Mouse (Mus musculus): ENCODE measurements at regions not wholly inside any gene's neighbourhood (a gene's known extent, or its start where the extent isn't known, plus 50 kb on each side); places are given as distances from the start of the nearest gene placed in this dataset.
"Not testable (repeated sequence)": the region's sequence is repeated elsewhere in the genome, so short reads cannot be mapped to it uniquely, and the experiment has no call there.

DNA sequence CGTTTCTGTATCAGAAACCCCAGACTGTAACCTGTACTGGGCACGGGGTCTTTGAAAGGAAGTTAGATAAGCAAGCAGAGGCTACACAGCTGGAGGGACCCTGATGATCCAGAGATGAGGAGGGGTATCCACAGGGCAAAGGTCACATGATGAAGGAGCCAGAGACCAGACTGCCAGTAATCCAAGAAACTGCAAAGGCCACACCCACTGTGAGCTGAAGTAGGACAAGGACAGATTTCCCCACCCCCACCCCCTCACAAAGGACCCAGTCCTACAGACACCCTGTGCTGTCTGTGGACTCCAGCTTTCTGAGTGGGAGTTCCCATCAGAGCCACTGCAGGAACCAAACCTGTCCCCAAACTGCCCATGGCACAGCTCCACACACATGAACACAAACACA, 124.9 kb upstream of the A430005L14Rik start:
- no peak for DNase-seq

DNA sequence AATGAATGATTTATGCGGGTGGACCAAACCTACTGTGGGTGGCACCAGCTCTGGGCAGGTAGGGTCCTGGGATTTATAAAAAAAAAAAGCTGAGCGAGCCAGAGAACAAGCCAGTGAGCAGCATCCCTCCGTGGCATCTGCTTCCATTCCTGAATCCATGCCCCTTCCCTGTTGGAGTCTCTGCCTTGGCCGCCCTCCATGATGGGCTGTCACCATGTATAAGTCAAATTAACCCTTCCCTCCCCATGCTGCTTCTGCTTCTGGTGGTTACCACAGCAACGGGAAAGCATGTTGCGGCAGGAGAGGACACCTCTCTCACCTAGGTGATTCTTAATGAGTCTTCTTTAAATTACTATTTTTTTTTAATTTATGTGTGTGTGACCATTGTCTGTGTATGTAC, 112.3 kb upstream of the A430005L14Rik start:
- DNase-seq = no peak

DNA sequence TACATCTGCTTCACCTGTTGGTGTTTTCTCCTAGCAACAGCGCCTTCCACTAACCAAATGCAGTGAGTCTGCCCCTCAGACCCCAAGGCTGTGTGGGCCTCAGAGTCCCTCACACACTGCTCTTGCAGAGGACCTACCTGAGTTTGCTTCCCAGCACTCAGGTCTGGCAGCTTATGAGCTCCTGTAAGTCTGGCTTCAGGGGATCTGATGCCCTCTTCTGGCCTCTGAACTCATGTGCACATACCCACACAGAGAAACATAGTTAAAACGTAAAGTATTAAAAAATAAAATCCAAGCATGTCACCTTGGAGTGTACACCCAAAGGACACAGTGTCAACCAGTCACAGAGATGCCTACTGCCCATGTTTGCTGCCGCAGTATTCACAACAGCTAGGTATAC, 108.8 kb upstream of the A430005L14Rik start:
- no peak for DNase-seq

DNA sequence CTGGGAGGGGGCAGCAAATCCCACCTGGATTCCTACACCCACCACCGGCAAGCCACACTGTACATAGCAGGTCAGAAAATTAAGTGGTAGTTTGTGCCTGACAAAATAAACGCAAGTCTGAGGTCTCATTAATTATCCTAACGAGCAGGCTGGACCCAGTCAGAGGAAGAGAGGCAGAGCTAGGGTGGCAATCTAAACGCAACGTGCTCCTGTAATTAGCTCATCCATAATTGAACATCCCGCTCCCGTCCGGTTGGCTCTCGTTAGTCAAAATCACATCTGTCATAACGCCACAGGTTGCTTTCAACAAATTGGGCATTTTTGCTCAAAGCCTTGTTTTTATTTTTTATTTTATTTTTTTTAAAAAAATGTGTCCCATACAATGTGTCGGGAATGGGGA, 106.9 kb upstream of the A430005L14Rik start:
- DNase-seq = no peak

DNA sequence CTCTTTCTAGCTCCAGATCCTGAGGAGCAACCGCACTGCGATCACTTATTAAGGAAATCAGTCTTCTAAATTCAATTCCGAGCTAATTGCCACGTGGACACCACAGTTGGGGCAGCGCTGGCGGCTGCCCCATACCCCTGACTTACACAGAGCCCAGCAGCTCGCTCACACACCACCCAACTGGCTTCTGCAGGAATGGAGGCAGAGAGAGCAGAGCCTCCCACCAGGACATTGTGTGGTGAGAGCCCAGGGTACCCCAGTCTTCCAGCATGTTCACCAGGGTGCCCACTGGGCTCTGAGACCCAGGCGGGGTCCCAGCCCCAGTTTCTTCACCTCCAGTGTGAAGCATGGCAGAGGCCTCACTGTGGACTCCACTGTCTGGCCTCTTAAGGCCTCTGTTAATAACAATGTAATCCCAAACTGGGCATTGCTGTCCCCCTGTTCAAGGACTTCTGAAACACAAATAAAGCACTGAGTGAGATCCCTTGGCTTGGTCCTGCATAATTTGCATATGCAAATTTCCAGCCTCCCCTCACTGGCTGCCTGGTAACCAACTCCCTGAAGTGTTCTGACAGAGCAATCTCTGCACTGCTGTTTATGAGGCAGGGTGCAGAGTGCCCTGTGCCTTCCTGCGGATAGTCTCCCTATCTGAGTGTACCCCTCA, 102.8 kb upstream of the A430005L14Rik start:
- no peak for DNase-seq

DNA sequence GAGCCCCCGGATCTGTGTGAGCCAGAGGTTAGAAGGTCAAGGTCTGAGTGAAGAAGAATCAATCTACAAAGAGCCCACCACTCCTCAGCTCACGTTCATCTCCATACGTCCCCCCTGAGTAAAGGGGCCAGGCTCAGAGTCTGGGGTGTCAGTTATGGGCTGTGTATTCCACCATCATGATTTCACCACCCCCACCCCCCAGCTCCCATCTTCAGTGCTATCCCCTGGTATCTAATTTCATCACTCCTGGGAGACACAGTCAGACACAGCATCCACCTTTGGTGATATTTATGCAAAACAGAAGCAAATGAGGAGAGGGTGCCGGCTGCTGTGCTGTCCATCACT, 102.3 kb upstream of the A430005L14Rik start:
- DNase-seq = no peak

DNA sequence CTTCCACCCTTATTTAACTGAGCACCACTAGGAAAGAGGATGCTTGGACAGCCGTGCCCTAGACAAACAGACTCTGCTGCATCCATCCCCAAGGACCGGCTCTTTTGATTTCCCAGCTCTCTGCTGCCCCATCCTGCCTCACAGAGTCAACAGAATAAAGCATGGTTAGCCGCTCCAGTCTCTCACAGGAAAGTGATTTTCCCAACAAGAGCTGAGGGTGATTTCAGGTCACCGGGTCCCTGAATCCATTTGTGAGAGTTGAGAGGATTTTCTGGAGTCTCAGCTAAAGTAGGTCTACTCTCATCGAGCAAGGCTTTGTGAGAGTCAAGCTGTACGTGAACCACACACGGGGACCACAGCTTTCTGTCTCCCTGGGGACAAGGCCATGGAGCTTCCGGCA, 95.6 kb upstream of the A430005L14Rik start:
- no peak for DNase-seq

DNA sequence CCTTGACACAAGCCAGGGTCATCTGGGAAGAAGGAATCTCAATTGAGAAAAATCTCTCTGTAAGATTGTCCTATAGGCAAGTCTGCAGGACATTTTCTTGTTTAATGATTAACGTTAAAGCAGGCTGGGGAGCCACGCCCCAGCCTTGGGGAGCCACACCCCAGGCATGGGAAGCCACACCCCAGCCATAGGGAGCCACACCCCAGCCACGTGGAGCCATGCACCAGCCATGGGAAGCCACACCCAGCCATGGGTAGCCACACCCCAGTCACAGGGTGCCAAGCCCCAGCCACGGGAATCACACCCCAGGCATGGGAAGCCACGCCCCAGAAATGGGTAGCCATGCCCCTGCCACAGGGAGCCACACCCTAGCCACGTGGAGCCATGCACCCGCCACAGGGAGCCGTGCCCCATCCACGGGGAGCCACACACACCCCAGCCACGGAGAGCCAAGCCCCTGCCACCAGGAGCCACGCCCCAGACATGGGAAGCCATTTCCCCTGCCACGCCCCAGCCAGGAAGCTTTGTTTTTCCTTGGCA, 94.8 kb upstream of the A430005L14Rik start:
- no peak for DNase-seq

DNA sequence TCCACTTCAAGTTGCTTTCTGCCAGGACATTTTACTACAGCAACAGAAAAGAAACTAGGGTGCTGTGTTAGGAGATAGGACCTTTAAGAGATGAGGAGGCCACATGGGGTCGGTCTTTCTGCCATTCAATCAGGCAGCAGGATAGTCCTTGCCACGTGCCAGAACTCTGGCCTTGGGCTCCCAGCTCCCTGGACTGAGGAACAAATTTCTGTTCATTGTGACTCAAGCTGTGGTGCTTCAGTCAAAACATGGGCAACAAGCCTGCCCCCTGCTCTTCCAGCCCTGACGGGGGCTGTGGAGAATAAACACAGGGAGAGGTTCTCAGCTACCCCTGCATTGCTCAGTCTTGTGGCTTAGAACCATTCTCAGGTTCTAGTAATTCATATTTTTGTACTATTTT, 84.7 kb upstream of the A430005L14Rik start:
- no peak for DNase-seq

DNA sequence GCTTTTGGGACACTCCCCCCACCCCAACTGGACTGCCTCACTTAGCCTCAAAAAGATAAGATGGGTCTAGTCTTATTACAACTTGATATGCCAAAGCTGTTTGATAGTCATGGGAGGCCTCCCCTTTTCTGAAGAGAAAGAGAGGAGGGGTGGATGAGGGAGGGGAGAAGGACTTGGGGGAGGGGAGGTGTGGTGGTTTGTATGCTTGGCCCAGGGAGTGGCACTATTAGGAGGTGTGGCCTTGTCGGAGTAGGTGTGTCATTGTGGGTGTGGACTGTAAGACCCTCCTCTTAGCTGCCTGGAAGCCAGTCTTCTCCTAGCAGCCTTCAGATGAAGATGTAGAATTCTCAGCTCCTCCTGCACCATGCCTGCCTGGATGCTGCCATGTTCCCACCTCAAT, 82.0 kb upstream of the A430005L14Rik start:
- DNase-seq = not testable (repeated sequence)

DNA sequence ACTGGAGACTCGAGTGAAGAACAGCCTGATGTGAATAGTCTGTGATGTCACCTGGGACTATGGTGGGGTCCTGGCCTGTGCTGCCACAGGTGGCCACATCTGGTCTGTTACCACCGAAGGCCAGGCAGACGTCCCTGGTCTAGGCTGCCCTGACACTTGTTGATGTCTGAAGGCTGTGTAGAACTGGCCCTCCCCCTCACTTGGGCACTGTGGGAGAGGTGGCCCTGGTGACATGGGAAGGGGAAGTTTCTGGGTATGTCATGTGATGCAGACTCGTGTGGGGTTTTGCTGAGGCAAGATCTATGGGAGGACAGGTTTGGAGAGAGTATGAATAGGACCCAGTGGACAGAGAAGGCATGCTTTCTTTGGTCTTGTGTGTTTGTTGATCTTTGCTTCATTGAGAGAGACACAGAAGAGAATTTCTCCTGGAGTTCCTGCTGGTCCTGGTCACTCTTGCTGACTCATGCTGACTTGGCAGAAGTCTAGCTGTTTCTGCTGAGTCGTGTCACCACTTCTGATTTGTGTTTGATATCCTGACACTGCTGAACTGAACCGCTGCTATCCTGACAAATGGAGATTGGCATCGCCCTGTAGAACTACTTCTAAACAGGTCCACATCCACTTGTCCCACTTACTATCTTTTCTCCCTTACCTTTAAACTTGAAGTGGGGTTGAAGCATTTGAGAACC, 79.9 kb upstream of the A430005L14Rik start:
- DNase-seq = no peak

DNA sequence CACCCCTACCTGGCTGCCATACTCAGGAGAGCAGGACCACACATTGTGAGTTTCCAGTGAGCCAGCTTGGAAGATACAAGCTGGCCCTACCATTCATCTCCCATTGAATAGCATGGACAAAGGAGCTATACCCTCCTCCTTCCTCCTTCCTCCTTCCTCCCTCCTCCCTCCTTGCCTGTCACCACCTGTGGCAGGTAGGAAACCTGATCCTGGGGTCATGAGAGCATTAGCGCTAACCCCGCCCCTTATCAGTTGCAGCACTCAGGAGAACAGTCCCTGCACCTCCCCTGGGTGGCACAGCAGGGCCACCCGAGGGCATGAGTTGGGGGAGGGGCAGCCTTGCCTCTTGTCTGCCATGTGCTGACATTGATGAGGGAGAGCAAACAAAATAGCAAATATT, 74.0 kb upstream of the A430005L14Rik start:
- no peak for DNase-seq

DNA sequence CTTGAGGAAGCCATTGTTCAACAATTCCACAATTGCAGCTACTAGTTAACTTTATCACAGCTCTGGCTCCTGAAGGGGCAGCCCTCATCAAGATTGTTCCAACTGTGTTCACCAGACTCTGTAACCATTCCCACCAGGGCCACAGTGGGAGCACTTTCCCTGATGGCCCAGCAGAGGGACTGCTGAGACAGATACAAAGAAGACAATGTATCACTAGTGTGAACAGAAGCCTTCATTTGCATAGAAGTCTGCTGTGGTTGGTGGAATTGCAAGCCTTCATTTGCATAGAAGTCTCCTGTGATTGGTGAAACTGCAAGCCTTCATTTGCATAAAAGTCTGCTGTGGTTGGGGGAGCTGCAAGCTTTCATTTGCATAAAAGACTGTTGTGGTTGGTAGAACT, 73.0 kb upstream of the A430005L14Rik start:
- DNase-seq = no peak

DNA sequence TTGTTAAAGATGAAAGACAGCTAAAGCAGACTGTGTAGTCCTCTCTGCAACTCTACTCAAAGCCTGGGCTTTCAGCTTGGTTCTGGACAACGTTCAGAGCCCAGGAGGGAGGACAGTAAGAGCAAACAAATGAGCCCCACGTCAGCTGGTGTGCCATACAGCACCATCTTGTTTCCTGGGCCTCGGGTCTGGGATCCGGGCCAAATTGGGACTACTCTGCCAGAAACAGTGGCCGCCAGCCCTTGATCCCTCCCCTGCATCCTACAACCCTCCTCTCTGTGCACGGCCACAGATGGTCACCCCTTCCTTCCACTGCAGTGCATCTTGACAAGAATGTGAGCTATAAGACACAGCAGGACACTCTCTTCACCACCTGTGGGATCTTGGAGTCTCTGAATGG, 71.2 kb upstream of the A430005L14Rik start:
- DNase-seq = peak; percentile 16 to 44

DNA sequence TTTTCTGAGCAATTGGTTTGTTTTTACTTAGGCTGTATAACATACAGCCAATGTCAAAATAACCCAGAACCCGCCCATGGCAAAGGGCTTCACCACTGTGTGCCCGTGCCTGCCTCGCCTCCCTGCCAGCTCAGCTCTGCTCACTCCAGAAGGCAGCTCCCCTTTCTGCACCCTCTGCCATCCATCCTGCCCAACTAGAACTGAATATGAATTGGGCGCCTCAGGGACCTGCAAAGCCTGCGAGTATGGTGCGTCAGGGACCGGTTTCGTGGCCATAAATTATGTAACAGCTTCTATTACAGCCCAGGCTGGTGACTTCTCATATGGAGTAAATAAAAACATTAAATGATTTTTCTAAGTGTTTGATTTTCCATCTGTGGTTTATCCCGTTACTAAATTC, 66.9 kb upstream of the A430005L14Rik start:
- no peak for DNase-seq

DNA sequence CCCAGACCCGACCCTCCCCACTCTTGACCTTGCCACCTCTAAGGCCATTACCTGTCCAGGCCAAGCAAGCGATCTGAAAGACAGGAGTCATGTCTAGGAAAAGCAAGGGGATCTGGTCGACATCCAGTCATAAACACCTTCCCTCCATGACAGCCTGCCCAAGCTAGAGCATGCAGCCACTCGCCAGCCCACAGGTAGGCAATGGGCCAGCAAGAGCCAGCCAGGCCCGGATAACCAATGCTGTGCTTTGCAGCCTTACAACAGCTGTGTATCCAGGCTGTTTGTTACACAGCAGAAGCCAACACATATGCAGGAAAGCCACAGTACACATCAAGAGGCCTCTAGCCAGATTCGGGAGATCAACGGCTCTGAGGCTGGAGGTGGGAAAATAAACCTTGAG, 57.3 kb upstream of the A430005L14Rik start:
- DNase-seq = no peak

DNA sequence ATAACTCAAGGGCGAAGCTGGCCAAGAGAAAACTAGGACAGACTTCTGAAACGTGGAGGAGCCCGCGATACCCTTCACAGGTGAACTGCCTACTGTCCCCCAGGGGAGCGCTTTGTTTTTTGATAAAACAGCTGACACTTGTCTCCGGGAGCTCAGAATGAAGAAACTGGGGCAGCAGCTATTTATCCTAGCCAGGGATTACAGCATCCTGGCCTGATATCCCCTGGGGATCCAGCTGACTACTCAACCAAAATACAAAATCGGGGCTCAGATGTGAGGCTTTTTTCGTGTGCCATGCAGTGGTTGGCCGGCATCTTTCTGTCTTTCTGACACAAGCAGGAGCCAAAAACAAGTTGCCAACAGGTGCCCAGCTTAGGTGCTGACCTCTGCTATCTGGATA, 52.0 kb upstream of the A430005L14Rik start:
- no peak for DNase-seq

DNA sequence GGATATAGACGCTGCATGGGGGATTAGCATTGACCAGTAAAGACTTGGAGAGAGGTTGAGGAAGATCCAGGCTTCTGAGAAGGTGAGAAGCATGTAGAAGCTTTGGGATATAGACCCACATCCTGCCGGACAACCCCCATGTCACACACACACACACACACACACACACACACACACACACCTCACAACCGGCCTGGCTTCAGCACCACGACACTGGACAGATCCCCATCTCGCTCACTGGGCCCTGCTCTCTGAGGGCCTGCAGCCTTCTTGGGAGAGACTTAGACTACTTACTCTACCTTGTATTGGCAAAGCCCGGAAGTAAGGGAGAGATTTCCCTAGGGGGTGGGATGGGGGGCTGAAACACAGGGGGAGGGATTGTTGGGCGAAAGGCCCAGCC, 51.5 kb upstream of the A430005L14Rik start:
- no peak for DNase-seq

Measured in cerebellum, adult 18-20 months (tissue).